Mouse (Mus musculus): ENCODE measurements around the gene Tjap1. TPM values are rescaled to one million over a fixed set of nuclear protein-coding genes. Genes with fewer than 3 reads are reported as not detected.
A peak's percentile ranks its signal among the peaks of the same experiment; 100 is the strongest.

Gene Tjap1
- polyA plus RNA-seq, 1 experiment: 98.7 TPM

- Histone ChIP-seq H3K27ac (ENCODE audit: control insufficient read depth, insufficient read depth, low read length) (no peak overlapping the region), H3K4me1 (replicated peaks; ENCODE audit: control insufficient read depth, insufficient read depth, low read length) (no peaks in the 10 kb centered on the region), H3K4me3 (ENCODE audit: control insufficient read depth, insufficient read depth, low read length) (no peak overlapping the region), H3K27me3 (ENCODE audit: control insufficient read depth, insufficient read depth, low read length) (no peaks in the 10 kb centered on the region; the same call in 1 of the 2 replicates), H3K36me3 (ENCODE audit: control insufficient read depth, insufficient read depth, low read length) (peaks cover 51% of the 10 kb centered on the region)
- TF ChIP-seq CTCF (IDR thresholded peaks at IDR 0.05; ENCODE audit: borderline replicate concordance, control insufficient read depth, extremely low read depth, insufficient read depth, low read length, poor library complexity) (no peak), POLR2A (IDR thresholded peaks at IDR 0.05; ENCODE audit: control insufficient read depth, extremely low read depth, insufficient read depth, low read length, poor library complexity) (no peak)
- WGBS: 93% methylated on average over 17 of the region's 17 CpGs
- no peak for DNase-seq
Observed at GRCm38 (mm10) chr17:46259675-46260074, 23.2 kb downstream of the Tjap1 start.

- Histone ChIP-seq H3K4me1 (replicated peaks; ENCODE audit: control insufficient read depth, insufficient read depth, low read length) (peaks cover 6% of the 10 kb centered on the region), H3K4me3 (ENCODE audit: control insufficient read depth, insufficient read depth, low read length) (no peak overlapping the region), H3K27me3 (ENCODE audit: control insufficient read depth, insufficient read depth, low read length) (peaks cover 6% of the 10 kb centered on the region; the same call in 1 of the 2 replicates), H3K27ac (ENCODE audit: control insufficient read depth, insufficient read depth, low read length) (no peak overlapping the region), H3K36me3 (ENCODE audit: control insufficient read depth, insufficient read depth, low read length) (peaks cover 41% of the 10 kb centered on the region)
- no peak for TF ChIP-seq CTCF (IDR thresholded peaks at IDR 0.05; ENCODE audit: borderline replicate concordance, control insufficient read depth, extremely low read depth, insufficient read depth, low read length, poor library complexity)
- no peak for TF ChIP-seq POLR2A (IDR thresholded peaks at IDR 0.05; ENCODE audit: control insufficient read depth, extremely low read depth, insufficient read depth, low read length, poor library complexity)
- no peak for DNase-seq
- 95% methylated on average over 30 of the region's 30 CpGs for WGBS
Observed at GRCm38 (mm10) chr17:46258279-46259053, 24.4 kb downstream of the Tjap1 start.

- H3K4me1 ChIP-seq (replicated peaks; ENCODE audit: control insufficient read depth, insufficient read depth, low read length): peaks cover 10% of the 10 kb centered on the region
- 59% methylated on average over 6 of the region's 6 CpGs for WGBS
- peaks cover 6% of the 10 kb centered on the region; the same call in 1 of the 2 replicates for H3K27me3 ChIP-seq (ENCODE audit: control insufficient read depth, insufficient read depth, low read length)
- no peak overlapping the region for H3K27ac ChIP-seq (ENCODE audit: control insufficient read depth, insufficient read depth, low read length)
- no peak for DNase-seq
- no peak for TF ChIP-seq CTCF (IDR thresholded peaks at IDR 0.05; ENCODE audit: borderline replicate concordance, control insufficient read depth, extremely low read depth, insufficient read depth, low read length, poor library complexity)
- peaks cover 37% of the 10 kb centered on the region for H3K36me3 ChIP-seq (ENCODE audit: control insufficient read depth, insufficient read depth, low read length)
- no peak overlapping the region for H3K4me3 ChIP-seq (ENCODE audit: control insufficient read depth, insufficient read depth, low read length)
Observed at GRCm38 (mm10) chr17:46255147-46255546, 27.7 kb downstream of the Tjap1 start.

GRCm38 (mm10) chr17:46254106-46254505, 28.7 kb downstream of the Tjap1 start:
- peaks cover 14% of the 10 kb centered on the region for H3K4me1 ChIP-seq (replicated peaks; ENCODE audit: control insufficient read depth, insufficient read depth, low read length)
- DNase-seq: peak; percentile 27
- peaks cover 33% of the 10 kb centered on the region for H3K36me3 ChIP-seq (ENCODE audit: control insufficient read depth, insufficient read depth, low read length)
- TF ChIP-seq CTCF (IDR thresholded peaks at IDR 0.05; ENCODE audit: borderline replicate concordance, control insufficient read depth, extremely low read depth, insufficient read depth, low read length, poor library complexity) (no peak), POLR2A (IDR thresholded peaks at IDR 0.05; ENCODE audit: control insufficient read depth, extremely low read depth, insufficient read depth, low read length, poor library complexity) (no peak)
- peak overlapping the region; percentile 32 for H3K4me3 ChIP-seq (ENCODE audit: control insufficient read depth, insufficient read depth, low read length)
- H3K27ac ChIP-seq (ENCODE audit: control insufficient read depth, insufficient read depth, low read length): no peak overlapping the region
- 1% methylated on average over 51 of the region's 54 CpGs for WGBS
- H3K27me3 ChIP-seq (ENCODE audit: control insufficient read depth, insufficient read depth, low read length): peaks cover 6% of the 10 kb centered on the region; the same call in 1 of the 2 replicates

GRCm38 (mm10) chr17:46253452-46254084, 29.3 kb downstream of the Tjap1 start, which contains the start of gene Lrrc73:
Gene Lrrc73 (plus strand): TSS chr17:46253531.
- H3K4me1 ChIP-seq (replicated peaks; ENCODE audit: control insufficient read depth, insufficient read depth, low read length): peaks cover 19% of the 10 kb centered on the region
- TF ChIP-seq POLR2A (IDR thresholded peaks at IDR 0.05; ENCODE audit: control insufficient read depth, extremely low read depth, insufficient read depth, low read length, poor library complexity): no peak
- no peak for TF ChIP-seq CTCF (IDR thresholded peaks at IDR 0.05; ENCODE audit: borderline replicate concordance, control insufficient read depth, extremely low read depth, insufficient read depth, low read length, poor library complexity)
- WGBS: 3% methylated on average over 45 of the region's 48 CpGs
- peak; percentile 88 for DNase-seq
- no peak within 1 kb of the TSS for H3K27ac ChIP-seq (ENCODE audit: control insufficient read depth, insufficient read depth, low read length)
- peaks cover 29% of the 10 kb centered on the region for H3K36me3 ChIP-seq (ENCODE audit: control insufficient read depth, insufficient read depth, low read length)
- peaks cover 6% of the 10 kb centered on the region; the same call in 1 of the 2 replicates for H3K27me3 ChIP-seq (ENCODE audit: control insufficient read depth, insufficient read depth, low read length)
- peak within 1 kb of the TSS; percentile 32 for H3K4me3 ChIP-seq (ENCODE audit: control insufficient read depth, insufficient read depth, low read length)

GRCm38 (mm10) chr17:46252571-46253451, 30.0 kb downstream of the Tjap1 start:
- Histone ChIP-seq H3K27ac (ENCODE audit: control insufficient read depth, insufficient read depth, low read length) (no peak overlapping the region), H3K27me3 (ENCODE audit: control insufficient read depth, insufficient read depth, low read length) (peaks cover 6% of the 10 kb centered on the region; the same call in 1 of the 2 replicates), H3K4me1 (replicated peaks; ENCODE audit: control insufficient read depth, insufficient read depth, low read length) (peaks cover 21% of the 10 kb centered on the region), H3K36me3 (ENCODE audit: control insufficient read depth, insufficient read depth, low read length) (peaks cover 24% of the 10 kb centered on the region), H3K4me3 (ENCODE audit: control insufficient read depth, insufficient read depth, low read length) (no peak overlapping the region)
- WGBS: 42% methylated on average over 14 of the region's 14 CpGs
- TF ChIP-seq CTCF (IDR thresholded peaks at IDR 0.05; ENCODE audit: borderline replicate concordance, control insufficient read depth, extremely low read depth, insufficient read depth, low read length, poor library complexity) (no peak), POLR2A (IDR thresholded peaks at IDR 0.05; ENCODE audit: control insufficient read depth, extremely low read depth, insufficient read depth, low read length, poor library complexity) (no peak)
- peak; percentile 34 for DNase-seq

All from thymus, adult 2 months (tissue).